Comparison of ENCODE assay signal across 9 mouse cellular contexts in genomic region chr4:87865041-87865440, GRCm38 (mm10).
"Had no signal": no experiment of that assay in that cellular context is flagged by ENCODE, and none has a peak within 500 bp of the region (broad histone marks: within the 10 kb centered on the region; RNA-seq: fewer than 3 reads in every experiment).

No protein-coding gene starts in this region.

- H3K9ac ChIP-seq: limb, embryonic 13.5 days; liver, embryonic 14.5 days; midbrain, embryonic 13.5 days had no signal

- H3K4me3 ChIP-seq: limb, embryonic 13.5 days; midbrain, embryonic 13.5 days; myocyte had no signal

- H3K9me3 ChIP-seq: limb, embryonic 13.5 days; midbrain, embryonic 13.5 days had no signal

- H3K36me3 ChIP-seq: limb, embryonic 13.5 days; midbrain, embryonic 13.5 days had no signal

- DNase-seq: kidney, adult 9 months; lung, adult 18-20 months; thymus, postnatal 4 days had no signal

- H3K27ac ChIP-seq: hindbrain, postnatal 0 days; limb, embryonic 13.5 days; liver, embryonic 14.5 days; midbrain, embryonic 13.5 days; stomach, postnatal 0 days had no signal

- ATAC-seq: hindbrain, postnatal 0 days; midbrain, embryonic 13.5 days had no signal

- H3K27me3 ChIP-seq: limb, embryonic 13.5 days; midbrain, embryonic 13.5 days had no signal

- H3K4me2 ChIP-seq: limb, embryonic 13.5 days; midbrain, embryonic 13.5 days had no signal
